Mouse (Mus musculus) myocyte (in vitro differentiated cells): ENCODE measurements around the gene Kcna6.

ENCODE experiments used
- CEBPB ChIP-seq: IDR thresholded peaks from 2 replicates; pipeline ENCODE4 v1.6.1; 2011; ENCODE audit warnings: mild to moderate bottlenecking, moderate library complexity; ENCODE audit not compliant: poor library complexity, insufficient read depth, severe bottlenecking
- E2F4 ChIP-seq: IDR thresholded peaks from one replicate; pipeline ENCODE4 v1.6.1; 2011; ENCODE audit warnings: mild to moderate bottlenecking, control low read depth, moderate library complexity; ENCODE audit not compliant: insufficient read depth
- MAX ChIP-seq: IDR thresholded peaks from one replicate; pipeline ENCODE4 v1.6.1; 2011; ENCODE audit warnings: low read depth, mild to moderate bottlenecking, control low read depth
- MYOD1 ChIP-seq, 3 experiments: IDR thresholded peaks; one replicate each; pipeline ENCODE4 v1.6.1; 2011; ENCODE audit warnings: control low read depth in 2 of 3, low read depth in 2 of 3, mild to moderate bottlenecking in 2 of 3, moderate library complexity in 1 of 3; ENCODE audit not compliant: insufficient read length in 2 of 3, control insufficient read depth in 1 of 3
- MYOG ChIP-seq, 3 experiments: IDR thresholded peaks; one replicate each; pipeline ENCODE4 v1.6.1; 2011; ENCODE audit warnings: control low read depth in 2 of 3, low read depth in 2 of 3, mild to moderate bottlenecking in 2 of 3; ENCODE audit not compliant: insufficient read length in 2 of 3, control insufficient read depth in 1 of 3, insufficient read depth in 1 of 3
- POLR2A ChIP-seq: IDR thresholded peaks from one replicate; pipeline ENCODE4 v1.6.1; 2011; ENCODE audit warnings: low read depth, mild to moderate bottlenecking, control low read depth, moderate library complexity; ENCODE audit not compliant: insufficient read length
- POLR2AphosphoS2 ChIP-seq: IDR thresholded peaks from one replicate; pipeline ENCODE4 v1.6.1; 2011; ENCODE audit warnings: low read depth, control low read depth; ENCODE audit not compliant: insufficient read length
- REST ChIP-seq: IDR thresholded peaks from one replicate; pipeline ENCODE4 v1.6.1; 2011; ENCODE audit warnings: mild to moderate bottlenecking, control low read depth, moderate library complexity; ENCODE audit not compliant: insufficient read depth, insufficient read length
- SRF ChIP-seq: IDR thresholded peaks from one replicate; pipeline ENCODE4 v1.6.1; 2011; ENCODE audit warnings: low read depth; ENCODE audit not compliant: control insufficient read depth, insufficient read length
- TCF12 ChIP-seq: IDR thresholded peaks from one replicate; pipeline ENCODE4 v1.6.1; 2011; ENCODE audit warnings: mild to moderate bottlenecking, control low read depth; ENCODE audit not compliant: poor library complexity, insufficient read depth, severe bottlenecking
- USF1 ChIP-seq: IDR thresholded peaks from one replicate; pipeline ENCODE4 v1.6.1; 2011; ENCODE audit warnings: low read depth, mild to moderate bottlenecking, control low read depth, moderate library complexity

- TF ChIP-seq TCF12: no peak
- TF ChIP-seq CEBPB: no peak
- no peak for TF ChIP-seq POLR2A
- no peak for TF ChIP-seq MYOD1 (IDR thresholded peaks at IDR 0.05; ENCODE audit: control insufficient read depth in 1 of 3, insufficient read length in 2 of 3, low read depth in 2 of 3)
- no peak for TF ChIP-seq E2F4
- no peak for TF ChIP-seq MYOG (IDR thresholded peaks at IDR 0.05; ENCODE audit: control insufficient read depth in 1 of 3, insufficient read depth in 1 of 3, insufficient read length in 2 of 3, low read depth in 2 of 3)
- no peak for TF ChIP-seq POLR2AphosphoS2
- no peak for TF ChIP-seq MAX
- no peak for TF ChIP-seq USF1
- TF ChIP-seq REST: no peak
- no peak for TF ChIP-seq SRF
Measured at GRCm38 (mm10) chr6:126768957-126769665, 28.6 kb upstream of the Kcna6 start.
